8 mouse cellular contexts compared by ENCODE assay signal in the genomic region with DNA sequence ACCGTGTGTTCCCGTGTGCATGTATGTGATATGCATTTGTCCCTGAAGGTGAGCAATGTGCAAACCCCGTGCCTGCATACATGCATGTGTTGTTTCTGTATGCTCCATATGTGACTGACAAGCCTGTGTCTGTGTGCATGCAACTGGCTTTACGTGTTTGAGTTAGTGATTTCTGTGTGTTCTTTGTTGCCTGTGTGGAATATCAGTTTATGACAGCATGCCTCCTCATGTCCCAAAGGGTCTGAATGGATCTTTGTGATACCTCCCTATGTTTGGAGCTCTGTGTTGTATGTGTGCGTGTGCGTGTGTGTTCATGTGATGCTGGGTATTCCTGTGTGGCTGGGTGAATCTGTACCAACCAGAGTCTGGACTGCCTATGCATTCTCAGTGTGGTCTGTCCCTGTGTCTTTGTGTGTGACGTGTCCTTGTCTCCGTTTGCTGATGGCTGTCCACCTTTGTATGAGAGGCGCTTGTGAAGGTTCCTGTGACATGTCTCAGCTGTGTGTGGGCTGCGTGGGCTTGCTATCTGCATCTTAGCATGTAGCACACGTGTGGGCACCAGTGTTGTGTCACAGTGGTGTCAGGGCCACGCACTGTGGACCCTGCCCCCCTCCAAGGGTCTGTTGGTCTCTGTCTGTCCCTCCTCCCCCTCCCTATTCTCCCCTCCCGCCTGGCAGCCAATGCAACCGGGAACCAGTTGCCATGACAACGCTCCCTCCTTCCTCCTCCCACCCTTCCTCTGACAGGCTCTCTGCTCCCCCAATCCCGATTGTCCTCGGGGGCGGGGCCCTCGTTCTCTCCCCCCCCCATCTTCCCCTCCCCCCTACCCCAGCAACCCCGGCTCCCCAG. TPM values are rescaled to one million over a fixed set of nuclear protein-coding genes. Genes with fewer than 3 reads are reported as not detected.
DNase-seq lines count a peak whose midpoint lies in the region; ATAC-seq and TF ChIP-seq lines count a peak whose summit lies in the region.

A gene (minus strand): TSS at position 146 of the 849 bp plus-strand sequence.

- H3K27me3 ChIP-seq in neural tube, embryonic 11.5 days (ENCODE audit: control insufficient read depth, insufficient read depth, low read length) = 0 out of 2 replicates have a peak, but pooled peaks cover 3% of the 10 kb centered on the region
- peaks cover 66% of the 10 kb centered on the region for H3K27me3 ChIP-seq in heart, postnatal 0 days (ENCODE audit: control insufficient read depth, insufficient read depth, low read length)
- H3K27me3 ChIP-seq in midbrain, embryonic 10.5 days (ENCODE audit: low read depth, poor library complexity, severe bottlenecking) = peaks cover 21% of the 10 kb centered on the region

- no peak for TF ChIP-seq CTCF in heart, postnatal 0 days (IDR thresholded peaks at IDR 0.05; ENCODE audit: low read depth)

- peak within 1 kb of the TSS; percentile 79 for H3K9ac ChIP-seq in neural tube, embryonic 11.5 days (ENCODE audit: low read length)
- peak within 1 kb of the TSS; percentile 48 for H3K9ac ChIP-seq in heart, postnatal 0 days (replicated peaks; ENCODE audit: low read depth, low read length)

- WGBS in neural tube, embryonic 11.5 days = 24% methylated on average over 20 of the region's 20 CpGs
- WGBS in heart, postnatal 0 days = 27% methylated on average over 18 of the region's 20 CpGs
- 25% methylated on average over 20 of the region's 20 CpGs for WGBS in midbrain, embryonic 10.5 days

- DNase-seq in neural tube, embryonic 11.5 days (ENCODE audit: low spot score) = peak; percentile 90
- no peak for DNase-seq in neural tube, embryonic 10.5 days (ENCODE audit: extremely low spot score, low spot score)
- peak; percentile 87 to 92 for DNase-seq in cerebellum, postnatal 4 days (ENCODE audit: low spot score in 2 of 2)
- DNase-seq in heart, postnatal 0 days (ENCODE audit: low spot score) = peak; percentile 33
- peak; percentile 93 to 94 for DNase-seq in layer of hippocampus, postnatal 10 days (ENCODE audit: low spot score in 2 of 2)
- DNase-seq in midbrain, embryonic 10.5 days (ENCODE audit: low spot score) = peak; percentile 94
- DNase-seq in testis, postnatal 10 days (ENCODE audit: low spot score) = peak; percentile 76
- no peak for DNase-seq in ovary, postnatal 10 days (ENCODE audit: low spot score)

- peak within 1 kb of the TSS; percentile 88 for H3K4me2 ChIP-seq in neural tube, embryonic 11.5 days (ENCODE audit: low read depth)
- peak within 1 kb of the TSS; percentile 77 for H3K4me2 ChIP-seq in heart, postnatal 0 days (ENCODE audit: low read depth, low read length)

- H3K9me3 ChIP-seq in neural tube, embryonic 11.5 days (ENCODE audit: control insufficient read depth, low read length) = no peaks in the 10 kb centered on the region
- no peaks in the 10 kb centered on the region for H3K9me3 ChIP-seq in heart, postnatal 0 days (replicated peaks; ENCODE audit: control insufficient read depth, low read length)
- H3K9me3 ChIP-seq in midbrain, embryonic 10.5 days (replicated peaks) = no peaks in the 10 kb centered on the region; the same call in 1 of the 2 replicates

- H3K36me3 ChIP-seq in neural tube, embryonic 11.5 days (ENCODE audit: control insufficient read depth, insufficient read depth, low read length) = peaks cover 4% of the 10 kb centered on the region
- H3K36me3 ChIP-seq in heart, postnatal 0 days (replicated peaks; ENCODE audit: control insufficient read depth, insufficient read depth, low read length) = no peaks in the 10 kb centered on the region
- H3K36me3 ChIP-seq in midbrain, embryonic 10.5 days = peaks cover 31% of the 10 kb centered on the region

- no peak for TF ChIP-seq EP300 in heart, postnatal 0 days (IDR thresholded peaks at IDR 0.05; ENCODE audit: low read depth)

- peak; percentile 62 for ATAC-seq in neural tube, embryonic 11.5 days (ENCODE audit: insufficient read depth, low FRiP score, low TSS enrichment)
- no peak for ATAC-seq in heart, postnatal 0 days (ENCODE audit: insufficient read depth, low read depth)

- peak within 1 kb of the TSS; percentile 83 for H3K27ac ChIP-seq in neural tube, embryonic 11.5 days (ENCODE audit: low read depth, low read length)
- H3K27ac ChIP-seq in heart, postnatal 0 days (ENCODE audit: low read depth) = no peak within 1 kb of the TSS
- peak within 1 kb of the TSS; percentile 94 for H3K27ac ChIP-seq in midbrain, embryonic 10.5 days (replicated peaks)

- peaks cover 17% of the 10 kb centered on the region; the same call in 1 of the 2 replicates for H3K4me1 ChIP-seq in neural tube, embryonic 11.5 days (ENCODE audit: control insufficient read depth, insufficient read depth, low read length)
- no peaks in the 10 kb centered on the region; the same call in 1 of the 2 replicates for H3K4me1 ChIP-seq in heart, postnatal 0 days (ENCODE audit: control insufficient read depth, insufficient read depth)
- H3K4me1 ChIP-seq in midbrain, embryonic 10.5 days = peaks cover 46% of the 10 kb centered on the region

- peak within 1 kb of the TSS; percentile 91 for H3K4me3 ChIP-seq in neural tube, embryonic 11.5 days (ENCODE audit: low read depth, low read length)
- H3K4me3 ChIP-seq in heart, postnatal 0 days (ENCODE audit: low read depth, low read length) = peak within 1 kb of the TSS; percentile 58
- H3K4me3 ChIP-seq in midbrain, embryonic 10.5 days = peak within 1 kb of the TSS; percentile 95

RNA-seq across cellular contexts. Expression of the gene that starts here (rescaled TPM):
- 1.1 and 1.8 TPM in 2 replicates for polyA plus RNA-seq in neural tube, embryonic 11.5 days (2014; fragmentation: Nextera tagmentation; extraction: Ambion mirVana)
- not detected in 2 replicates for total RNA-seq in heart, postnatal 0 days (2014; rRNA removed; ENCODE audit: low replicate concordance)
- 0.23 and 0.27 TPM in 2 replicates for polyA plus RNA-seq in heart, postnatal 0 days (2015; fragmentation: Nextera tagmentation; extraction: Ambion mirVana)
- 10 to 100 TPM; 11.8 to 12.0 TPM for total RNA-seq in layer of hippocampus, postnatal 10 days (2021)
- 1.1 and 1.5 TPM in 2 replicates for polyA plus RNA-seq in midbrain, embryonic 10.5 days (2016; fragmentation: Nextera tagmentation; extraction: Ambion mirVana)

Comparison
In these comparisons a context has a peak if more than half of its experiments do, and no peak if none do; other contexts are left out.
1. RNA of the gene that starts here (total RNA-seq): 11.8 to 12.0 TPM in layer of hippocampus, postnatal 10 days; not detected in heart, postnatal 0 days; every median in the first group is over 10 times any median in the second.
2. DNase-seq: peak in neural tube, embryonic 11.5 days (single experiment), cerebellum, postnatal 4 days (2 of 2), layer of hippocampus, postnatal 10 days (2 of 2), midbrain, embryonic 10.5 days (single experiment) and testis, postnatal 10 days (single experiment); none in neural tube, embryonic 10.5 days (single experiment) and ovary, postnatal 10 days (single experiment).
3. Peak in DNase-seq, H3K4me3 ChIP-seq, H3K9ac ChIP-seq and H3K4me2 ChIP-seq in heart, postnatal 0 days; RNA of the gene not detected or under 1 TPM.
4. Peak in every context shown above with its lines, with median percentiles within 50 percentile points of each other: H3K4me3 ChIP-seq.